Mouse (Mus musculus) embryonic facial prominence, embryonic 10.5 days (tissue): Measurements from ENCODE around the gene Spata5. TPM values are rescaled to one million over a fixed set of nuclear protein-coding genes. Genes with fewer than 3 reads are reported as not detected.

Experiments
- polyA plus RNA-seq: library from polyadenylated mRNA; unstranded; fragments of >200 nt; fragmentation: Nextera tagmentation; extraction: Ambion mirVana; gene quantifications from 2 replicates; pipeline ENCODE4 v1.2.1, GENCODE M21; 2016

Gene Spata5
- polyA plus RNA-seq, 1 experiment from 2014 or later: 49.8 TPM

Other genes with a start within 250 kb of the Spata5 start
- 0.05 TPM in 1 of 2 replicates, not detected in the other for gene Il21, start 187.3 kb upstream of the Spata5 start, polyA plus RNA-seq
- gene Bbs12, start 107.3 kb upstream of the Spata5 start, polyA plus RNA-seq: 8.6 and 8.7 TPM in 2 replicates
- gene Cetn4, start 107.2 kb upstream of the Spata5 start, polyA plus RNA-seq: 1.4 and 2.4 TPM in 2 replicates
- 0.36 and 0.41 TPM in 2 replicates for gene Fgf2, start 71.5 kb upstream of the Spata5 start, polyA plus RNA-seq
- gene Nudt6, start 315 bp downstream of the Spata5 start, polyA plus RNA-seq: 3.6 and 4.2 TPM in 2 replicates
- gene Spry1, start 220.1 kb downstream of the Spata5 start, polyA plus RNA-seq: 17.9 and 18.4 TPM in 2 replicates